Mouse (Mus musculus) G1E (cell line): ENCODE measurements around the gene Abcf1.

Experiments used
- CTCF ChIP-seq: IDR thresholded peaks from 2 replicates; pipeline ENCODE4 v1.5.1; 2012; ENCODE audit warnings: low read depth, low read length, inconsistent platforms, mixed read lengths
- GATA1 ChIP-seq: IDR thresholded peaks from 2 replicates; pipeline ENCODE4 v1.6.1; 2012; ENCODE audit warnings: borderline replicate concordance, low read length, inconsistent platforms, mixed read lengths
- TAL1 ChIP-seq: conservative IDR thresholded peaks from 2 replicates; pipeline ENCODE4 v1.6.1; 2012; ENCODE audit warnings: low read depth, low read length, inconsistent platforms, mixed read lengths

DNA sequence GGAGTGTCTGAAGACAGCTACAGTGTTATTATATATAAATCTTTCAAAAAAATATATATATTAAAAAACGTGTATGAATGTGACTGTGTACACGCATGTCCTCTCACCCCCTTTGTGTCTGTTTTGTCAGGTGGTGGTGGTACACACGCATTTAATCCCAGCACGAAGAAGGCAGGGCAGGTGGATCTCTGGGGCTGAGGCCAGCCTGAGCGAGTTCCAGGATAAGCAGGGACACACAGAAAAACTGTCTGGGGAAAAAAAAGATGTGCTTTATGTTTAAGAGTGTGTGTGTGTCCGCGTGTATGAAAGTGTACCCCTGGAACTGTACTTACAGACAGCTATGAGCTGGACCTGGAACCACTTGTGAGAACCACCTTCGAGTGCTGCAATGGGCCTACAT lies 14.9 kb downstream of the Abcf1 start:
- TF ChIP-seq GATA1 (no peak), TAL1 (no peak), CTCF (no peak)
